8 mouse cellular contexts compared by ENCODE assay signal in genomic region chr12:17221891-17222428, GRCm38 (mm10). TPM values are rescaled to one million over a fixed set of nuclear protein-coding genes. Genes with fewer than 3 reads are reported as not detected.
DNase-seq lines count a peak whose midpoint lies in the region; ATAC-seq and TF ChIP-seq lines count a peak whose summit lies in the region.
"Had no signal": no experiment of that assay in that cellular context is flagged by ENCODE, and none has a peak within 500 bp of the region (broad histone marks: within the 10 kb centered on the region; RNA-seq: fewer than 3 reads in every experiment).

No protein-coding gene starts in this region.

- H3K4me2 ChIP-seq in kidney, postnatal 0 days (ENCODE audit: low read length), result no peak overlapping the region
- no peak overlapping the region for H3K4me2 ChIP-seq in kidney, embryonic 16.5 days (replicated peaks; ENCODE audit: low read depth, low read length)
- H3K4me2 ChIP-seq: neural tube, embryonic 13.5 days had no signal

- H3K27ac ChIP-seq in kidney, postnatal 0 days, result no peak overlapping the region
- no peak overlapping the region for H3K27ac ChIP-seq in kidney, embryonic 16.5 days (ENCODE audit: low read length)
- H3K27ac ChIP-seq: neural tube, embryonic 13.5 days had no signal

- 42% methylated on average over 5 of the region's 5 CpGs for WGBS in kidney, postnatal 0 days
- 46% methylated on average over 5 of the region's 5 CpGs for WGBS in kidney, embryonic 16.5 days

- no peaks in the 10 kb centered on the region for H3K9me3 ChIP-seq in kidney, postnatal 0 days (replicated peaks; ENCODE audit: low read length)
- no peaks in the 10 kb centered on the region for H3K9me3 ChIP-seq in kidney, embryonic 16.5 days (ENCODE audit: low read length)
- H3K9me3 ChIP-seq in E14TG2a.4 (ENCODE audit: low read length), result no peaks in the 10 kb centered on the region
- H3K9me3 ChIP-seq: neural tube, embryonic 13.5 days had no signal

- no peak overlapping the region for H3K9ac ChIP-seq in kidney, postnatal 0 days (ENCODE audit: low read depth, low read length)
- H3K9ac ChIP-seq in kidney, embryonic 16.5 days (replicated peaks; ENCODE audit: low read length), result no peak overlapping the region
- H3K9ac ChIP-seq: neural tube, embryonic 13.5 days had no signal

- peak; percentile 73 for TF ChIP-seq CTCF in kidney, postnatal 0 days (IDR thresholded peaks at IDR 0.05; ENCODE audit: low read depth)
- TF ChIP-seq CTCF in E14TG2a.4 (conservative IDR thresholded peaks at IDR 0.05; ENCODE audit: low read length), result peak; percentile 56

- no peaks in the 10 kb centered on the region for H3K27me3 ChIP-seq in kidney, postnatal 0 days (ENCODE audit: insufficient read depth, low read length)
- H3K27me3 ChIP-seq in kidney, embryonic 16.5 days (ENCODE audit: insufficient read depth, low read length), result no peaks in the 10 kb centered on the region
- H3K27me3 ChIP-seq in E14TG2a.4 (ENCODE audit: insufficient read depth, low read length), result no peaks in the 10 kb centered on the region; the same call in 1 of the 2 replicates

- no peaks in the 10 kb centered on the region for H3K4me1 ChIP-seq in kidney, postnatal 0 days (replicated peaks; ENCODE audit: insufficient read depth, low read length)
- no peaks in the 10 kb centered on the region for H3K4me1 ChIP-seq in kidney, embryonic 16.5 days (ENCODE audit: insufficient read depth, low read length)
- no peaks in the 10 kb centered on the region for H3K4me1 ChIP-seq in E14TG2a.4 (replicated peaks; ENCODE audit: low read depth, low read length)

- ATAC-seq in kidney, postnatal 0 days (replicated peaks; ENCODE audit: low FRiP score, low read depth), result no peak
- ATAC-seq in kidney, embryonic 16.5 days (ENCODE audit: low FRiP score, low TSS enrichment), result no peak
- peak; percentile 69 for ATAC-seq in megakaryocyte progenitor cell, adult 5-6 weeks (replicated peaks; ENCODE audit: poor library complexity)
- no peak for ATAC-seq in frontal cortex, adult (ENCODE audit: low TSS enrichment)

- no peak overlapping the region for H3K4me3 ChIP-seq in kidney, postnatal 0 days (replicated peaks; ENCODE audit: low read depth, low read length)
- no peak overlapping the region for H3K4me3 ChIP-seq in kidney, embryonic 16.5 days (ENCODE audit: low read length)
- H3K4me3 ChIP-seq in E14TG2a.4 (replicated peaks; ENCODE audit: low read length), result no peak overlapping the region
- H3K4me3 ChIP-seq: neural tube, embryonic 13.5 days had no signal

- intact Hi-C loops in left cerebral cortex, postnatal 14 days (cut with DNase I), result no loop called here

- no peaks in the 10 kb centered on the region for H3K36me3 ChIP-seq in kidney, postnatal 0 days (ENCODE audit: insufficient read depth, low read length)
- H3K36me3 ChIP-seq in kidney, embryonic 16.5 days (ENCODE audit: insufficient read depth, low read length), result no peaks in the 10 kb centered on the region
- no peaks in the 10 kb centered on the region for H3K36me3 ChIP-seq in E14TG2a.4 (ENCODE audit: insufficient read depth, low read length)
- H3K36me3 ChIP-seq: neural tube, embryonic 13.5 days had no signal

- peak; percentile 50 for DNase-seq in kidney, postnatal 0 days (ENCODE audit: low spot score)
- peak; percentile 10 for DNase-seq in adipocyte (ENCODE audit: low spot score)
- DNase-seq in left cerebral cortex, postnatal 14 days (ENCODE audit: low spot score in 2 of 2), result no peak

RNA-seq across cellular contexts. Expression of gene Pdia6, which starts 44.4 kb away (rescaled TPM):
- polyA plus RNA-seq in kidney, postnatal 0 days (2015; fragmentation: Nextera tagmentation; extraction: Ambion mirVana), result 418 and 467 TPM in 2 replicates
- 665 and 673 TPM in 2 replicates for polyA plus RNA-seq in kidney, embryonic 16.5 days (2015; fragmentation: Nextera tagmentation; extraction: Ambion mirVana)
- total RNA-seq in megakaryocyte progenitor cell, adult 5-6 weeks (2015), result 343 TPM in 2 replicates
- 606 and 634 TPM in 2 replicates for total RNA-seq in megakaryocyte progenitor cell, adult 5-6 weeks (2017)
- total RNA-seq in left cerebral cortex, postnatal 14 days (2021), result 100 to 1,000 TPM; 111 to 132 TPM

RNA-seq across cellular contexts. Expression of gene Kcnf1, which starts 45.3 kb away (rescaled TPM):
- polyA plus RNA-seq in kidney, postnatal 0 days (2015; fragmentation: Nextera tagmentation; extraction: Ambion mirVana), result 0.77 and 0.95 TPM in 2 replicates
- 0.76 and 0.81 TPM in 2 replicates for polyA plus RNA-seq in kidney, embryonic 16.5 days (2015; fragmentation: Nextera tagmentation; extraction: Ambion mirVana)
- not detected in 2 replicates for total RNA-seq in megakaryocyte progenitor cell, adult 5-6 weeks (2015)
- total RNA-seq in megakaryocyte progenitor cell, adult 5-6 weeks (2017), result not detected in 2 replicates
- total RNA-seq in left cerebral cortex, postnatal 14 days (2021), result 100 to 1,000 TPM; 112 to 119 TPM

Comparison
In these comparisons a context has a peak if more than half of its experiments do, and no peak if none do; other contexts are left out.
1. DNase-seq: peak in kidney, postnatal 0 days (single experiment) and adipocyte (single experiment); none in left cerebral cortex, postnatal 14 days (0 of 2).
2. RNA of gene Kcnf1, which starts 45.3 kb away (total RNA-seq): 112 to 119 TPM in left cerebral cortex, postnatal 14 days; not detected in megakaryocyte progenitor cell, adult 5-6 weeks; every median in the first group is over 100 times any median in the second.